Mouse (Mus musculus): ENCODE measurements at regions not wholly inside any gene's neighbourhood (a gene's known extent, or its start where the extent isn't known, plus 50 kb on each side); places are given as distances from the start of the nearest gene placed in this dataset.

DNA sequence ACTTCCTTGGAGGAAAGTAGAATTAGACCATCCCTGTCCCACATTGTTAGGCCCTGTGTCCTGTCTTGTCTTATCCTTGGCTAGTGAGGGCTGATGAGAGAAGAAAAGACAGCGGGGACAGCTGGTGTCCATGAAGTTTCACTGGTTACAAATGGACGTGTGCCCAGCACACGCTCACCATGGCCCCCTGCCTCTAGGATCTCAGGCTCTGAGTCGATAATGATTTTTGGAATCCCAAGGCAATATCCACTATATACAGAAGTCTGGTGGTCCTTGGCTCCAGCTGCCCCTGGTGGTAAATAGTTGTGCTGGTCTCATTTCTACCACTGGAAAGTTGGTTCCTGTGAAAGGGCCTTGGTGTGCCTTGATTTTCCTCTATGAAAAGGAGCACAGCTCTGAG is 51.7 kb upstream of the F13a1 start:
- Histone ChIP-seq H3K27ac (no peak overlapping the region), H3K9me3 (no peaks in the 10 kb centered on the region), H3K36me3 (no peaks in the 10 kb centered on the region), H3K27me3 (no peaks in the 10 kb centered on the region), H3K4me2 (replicated peaks) (no peak overlapping the region), H3K9ac (no peak overlapping the region), H3K4me1 (no peaks in the 10 kb centered on the region), H3K4me3 (no peak overlapping the region)
- WGBS: 96% methylated on average over 4 of the region's 4 CpGs
- no peak for ATAC-seq (ENCODE audit: insufficient number of reproducible peaks, insufficient read depth, low FRiP score, low TSS enrichment)

Data from embryonic facial prominence, embryonic 12.5 days (tissue).